Mouse (Mus musculus) adrenal gland, adult 18-20 months (tissue): ENCODE results near the gene Aldh3a2. TPM values are rescaled to one million over a fixed set of nuclear protein-coding genes. Genes with fewer than 3 reads are reported as not detected.
A peak's percentile ranks its signal among the peaks of the same experiment; 100 is the strongest.
"Not testable (repeated sequence)": the region's sequence is repeated elsewhere in the genome, so short reads cannot be mapped to it uniquely, and the experiment has no call there.

Source experiments
- DNase-seq, 2 experiments: peaks; one replicate each; pipeline ENCODE4 v3.0.0; 2021 to 2022; ENCODE audit warnings: low spot score in 2 of 2
- total RNA-seq, 2 experiments: library from RNA; stranded (reverse); gene quantifications; 1 replicate in 1 of 2; 2 replicates in 1 of 2; pipeline ENCODE4 v1.2.3; 2021

Aldh3a2 gene
- total RNA-seq, 2 experiments from 2014 or later: 41.6 to 59.9 TPM

DNA sequence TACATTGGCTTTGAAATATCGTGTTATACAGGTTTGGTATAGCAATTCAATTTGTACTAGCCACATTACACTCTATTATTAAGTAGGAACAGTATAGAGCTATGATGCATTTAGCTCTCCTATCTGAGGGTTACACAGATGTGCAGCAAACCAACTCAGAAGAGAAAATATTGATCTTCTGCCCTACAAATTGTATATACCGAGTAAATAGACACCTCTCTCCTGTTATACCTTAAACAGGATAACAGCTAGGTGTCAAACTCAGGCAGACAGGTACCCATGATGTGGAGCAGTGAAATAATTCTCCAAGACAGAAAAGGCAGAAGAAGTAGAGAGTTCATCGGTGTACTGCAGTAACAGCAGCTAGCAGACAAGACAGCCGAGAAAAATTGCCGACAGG, 91.5 kb downstream of the Aldh3a2 start:
- no peak for DNase-seq

DNA sequence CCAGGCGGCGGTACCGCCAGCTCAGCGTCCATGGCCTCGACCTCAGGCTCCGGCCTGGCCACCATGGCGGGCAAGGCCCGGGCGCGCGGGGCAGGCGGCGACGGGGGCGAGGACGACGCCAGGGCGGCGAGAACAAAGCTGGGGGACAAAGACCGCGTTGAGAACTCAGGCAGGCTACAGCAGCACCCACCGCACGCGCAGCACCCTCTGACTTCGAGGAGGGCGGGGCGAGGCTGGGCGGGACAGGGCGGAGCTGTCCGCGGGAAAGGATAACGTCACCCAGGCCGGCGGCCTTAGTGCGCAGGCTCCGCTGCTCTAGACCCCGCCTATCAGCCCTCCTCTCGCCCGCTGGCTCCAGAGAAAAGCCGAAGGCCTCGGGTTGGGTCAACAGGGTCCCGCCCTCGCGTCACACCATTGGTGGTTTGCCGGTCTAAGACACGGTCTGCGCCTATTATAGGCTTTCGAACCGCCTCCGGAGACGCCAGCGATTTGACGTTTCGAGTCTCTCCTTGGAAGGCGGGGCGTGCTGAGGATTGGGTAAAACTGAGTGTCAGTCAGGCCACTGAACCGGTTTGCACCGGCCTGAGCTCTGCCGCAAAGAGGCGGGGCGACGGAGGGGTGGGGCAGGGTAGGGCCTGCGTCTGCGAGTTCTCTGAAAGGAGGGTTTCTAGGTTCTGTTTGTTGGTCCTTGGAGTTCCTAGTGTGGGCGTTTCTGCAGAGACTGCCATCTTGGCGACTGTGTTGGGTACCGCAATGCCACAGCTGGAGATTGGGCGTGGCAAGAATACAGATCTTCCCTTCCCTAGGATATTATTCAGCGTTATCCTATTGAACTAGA, 92.2 kb downstream of the Aldh3a2 start, which contains the start of gene Usp22:
Usp22 (minus strand) TSS at position 235 of the 838 bp plus-strand sequence.
- peak; percentile 94 for DNase-seq

DNA sequence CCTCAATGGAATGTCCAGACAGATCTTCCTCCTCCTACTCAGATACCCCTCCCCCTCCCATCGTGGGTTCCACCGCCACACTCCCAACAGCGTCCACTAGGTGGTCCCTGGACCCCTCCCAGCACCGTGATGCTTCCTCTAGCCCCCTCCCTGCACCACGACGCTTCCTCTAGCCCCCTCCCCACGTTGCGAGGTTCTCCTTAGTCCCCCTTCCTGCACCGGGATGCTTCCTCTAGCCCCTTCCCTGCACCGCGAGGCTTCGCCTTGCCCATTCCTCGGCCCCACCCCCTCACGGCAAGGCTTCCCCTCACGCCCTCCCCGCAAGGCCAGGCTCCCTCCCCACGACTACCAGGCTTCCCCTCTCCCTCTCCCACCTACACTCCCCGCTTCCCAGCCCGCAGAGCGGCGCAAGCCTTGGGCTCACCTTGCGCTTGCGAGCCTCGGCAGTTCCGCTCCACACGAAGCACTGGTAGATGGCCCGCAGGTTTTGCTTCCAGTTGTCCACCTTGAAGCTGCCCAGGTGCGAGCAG, 92.9 kb downstream of the Aldh3a2 start:
- DNase-seq: peak in 1 of 2 experiments; percentile 55

DNA sequence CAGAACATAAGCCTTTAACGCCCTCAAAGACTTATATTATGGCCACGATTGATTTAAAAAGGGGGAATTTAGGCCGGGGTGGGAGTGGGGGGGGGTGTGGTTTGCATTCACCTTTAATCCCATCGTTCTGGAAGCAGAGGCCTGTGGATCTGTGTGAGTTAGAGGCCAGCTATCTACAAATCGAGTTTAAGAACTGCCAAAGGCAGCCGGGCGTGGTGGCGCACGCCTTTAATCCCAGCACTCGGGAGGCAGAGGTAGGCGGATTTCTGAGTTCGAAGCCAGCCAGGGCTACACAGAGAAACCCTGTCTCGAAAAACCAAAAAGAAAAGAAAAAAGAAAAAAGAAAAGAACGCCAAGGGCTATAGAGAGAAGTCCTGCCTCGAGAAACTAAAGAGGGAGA, 93.8 kb downstream of the Aldh3a2 start:
- DNase-seq: not testable (repeated sequence)

Other genes with a start within 250 kb of the Aldh3a2 start
- gene Kcnj12, start 244.9 kb downstream of the Aldh3a2 start, total RNA-seq: 1 to 10 TPM; 2.1 to 2.8 TPM
- gene Tnfrsf13b, start 140.7 kb downstream of the Aldh3a2 start, total RNA-seq: under 1 TPM; 0.50 to 0.70 TPM
- gene Usp22, start 92.4 kb downstream of the Aldh3a2 start, total RNA-seq: 10 to 100 TPM; 42.3 to 57.6 TPM
- under 1 TPM in 1 of 2 experiments, not detected in 1; 0.70 TPM for gene Aldh3a1, start 59.9 kb downstream of the Aldh3a2 start, total RNA-seq
- not detected for gene Slc47a2, start 75.4 kb upstream of the Aldh3a2 start, total RNA-seq
- 1 to 10 TPM in 1 of 2 experiments, under 1 TPM in 1; 0.70 to 1.8 TPM for gene Slc47a1, start 110.9 kb upstream of the Aldh3a2 start, total RNA-seq
- 1 to 10 TPM; 1.2 to 1.3 TPM for gene Rnf112, start 186.7 kb upstream of the Aldh3a2 start, total RNA-seq
- 1 to 10 TPM; 4.8 to 5.6 TPM for gene Mfap4, start 218.0 kb upstream of the Aldh3a2 start, total RNA-seq
- 10 to 100 TPM; 15.3 to 16.0 TPM for gene Mapk7, start 226.9 kb upstream of the Aldh3a2 start, total RNA-seq
- 10 to 100 TPM; 14.4 to 14.8 TPM for gene B9d1, start 237.7 kb upstream of the Aldh3a2 start, total RNA-seq